Mouse (Mus musculus) megakaryocyte, embryonic 14.5 days (primary cell): ENCODE measurements around the gene Mxd3. TPM values are rescaled to one million over a fixed set of nuclear protein-coding genes. Genes with fewer than 3 reads are reported as not detected.

Experiments
- H3K27me3 ChIP-seq: replicated peaks from 2 replicates; pipeline ENCODE3; 2012; ENCODE audit warnings: inconsistent platforms
- H3K36me3 ChIP-seq: replicated peaks from 2 replicates; pipeline ENCODE3; 2012; ENCODE audit warnings: low read length, inconsistent platforms, mixed read lengths
- H3K4me1 ChIP-seq: 2 replicates; pipeline ENCODE4 v1.6.1; 2012; ENCODE audit warnings: inconsistent platforms
- H3K4me3 ChIP-seq: replicated peaks from 2 replicates; pipeline ENCODE3; 2012; ENCODE audit warnings: moderate library complexity, mild to moderate bottlenecking, inconsistent platforms
- H3K9me3 ChIP-seq: 2 replicates; pipeline ENCODE4 v1.6.1; 2012; ENCODE audit warnings: inconsistent platforms
- FLI1 ChIP-seq: IDR thresholded peaks from 2 replicates; pipeline ENCODE4 v1.6.1; 2012; ENCODE audit warnings: low read length, inconsistent platforms, mixed read lengths
- GATA1 ChIP-seq: IDR thresholded peaks from 3 replicates; pipeline ENCODE4 v1.6.1; 2012; ENCODE audit warnings: mixed read lengths, low read length, inconsistent platforms, borderline replicate concordance
- polyA plus RNA-seq: library from polyadenylated mRNA; stranded (reverse); fragments of >175 nt; gene quantifications from 2 replicates; pipeline ENCODE4 v1.2.3, GENCODE M21; 2012; ENCODE audit warnings: low replicate concordance; ENCODE audit not compliant: insufficient read depth

Mxd3 gene
- polyA plus RNA-seq, 1 experiment = 5.7 TPM

DNA sequence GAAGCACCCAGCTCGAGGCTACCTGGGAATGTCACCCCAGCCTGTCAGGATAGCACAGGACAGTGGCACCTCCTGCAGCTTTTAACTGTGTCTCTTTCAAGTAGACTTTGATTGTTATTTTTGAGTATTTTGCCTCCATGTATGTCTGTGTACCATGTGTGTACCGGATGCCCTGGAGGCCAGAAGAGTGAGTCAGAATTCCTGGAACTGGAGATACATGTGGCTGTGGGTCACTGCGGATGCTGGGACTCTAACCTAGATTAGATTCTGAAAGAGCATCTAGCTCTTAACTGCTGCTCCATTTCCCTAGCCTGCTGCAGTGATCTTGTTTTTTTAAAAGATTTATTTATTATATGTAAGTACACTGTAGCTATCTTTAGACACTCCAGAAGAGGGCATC, 2.7 kb upstream of the Mxd3 start:
- no peak overlapping the region for H3K4me3 ChIP-seq
- peaks cover 62% of the 10 kb centered on the region for H3K4me1 ChIP-seq
- H3K9me3 ChIP-seq = no peaks in the 10 kb centered on the region
- TF ChIP-seq GATA1 (no peak), FLI1 (no peak)
- peaks cover 19% of the 10 kb centered on the region for H3K27me3 ChIP-seq
- H3K36me3 ChIP-seq = no peaks in the 10 kb centered on the region

DNA sequence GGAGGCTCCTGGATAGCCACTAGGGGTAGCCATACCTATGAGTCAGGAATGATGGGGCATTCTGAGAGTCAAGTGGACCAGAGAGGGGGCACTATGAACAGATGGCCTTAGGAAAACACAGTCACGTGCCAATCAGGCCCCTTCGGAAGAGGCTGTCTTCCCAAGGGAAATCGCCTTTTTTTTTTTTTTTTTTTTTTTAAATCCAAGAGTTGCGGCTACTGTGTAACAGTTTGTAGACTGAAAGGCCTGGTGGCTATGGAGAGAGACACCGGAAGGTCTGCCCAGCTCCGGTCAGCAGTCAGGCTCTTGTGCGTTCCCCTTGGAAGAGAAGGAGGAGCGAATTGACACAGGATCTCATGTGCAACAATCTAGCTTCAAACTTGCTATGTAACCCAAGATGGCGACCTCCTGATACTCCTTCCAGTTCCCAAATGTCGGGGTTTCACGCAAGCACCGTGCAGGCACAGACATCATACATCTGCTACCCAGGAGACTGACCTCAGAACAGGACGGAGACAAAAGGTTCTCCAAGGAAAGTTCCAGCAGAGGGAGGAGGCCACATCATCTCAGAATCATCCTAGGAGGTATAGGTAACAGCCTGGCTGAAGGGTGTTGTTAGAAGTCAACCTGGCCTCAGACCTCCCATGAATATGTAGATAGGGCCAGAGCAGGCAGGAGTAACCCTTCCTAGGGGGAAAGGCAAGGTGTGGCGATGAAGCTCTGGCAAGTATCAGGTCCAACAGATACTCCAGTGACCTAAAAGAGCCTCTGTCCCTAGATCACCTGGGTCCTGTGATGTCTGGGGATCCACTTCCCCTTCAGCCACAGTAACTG, 1.2 kb upstream of the Mxd3 start:
- TF ChIP-seq GATA1 (no peak), FLI1 (no peak)
- peaks cover 13% of the 10 kb centered on the region for H3K27me3 ChIP-seq
- H3K4me1 ChIP-seq = peaks cover 68% of the 10 kb centered on the region
- peaks cover 8% of the 10 kb centered on the region for H3K36me3 ChIP-seq
- no peaks in the 10 kb centered on the region for H3K9me3 ChIP-seq
- H3K4me3 ChIP-seq = peak overlapping the region; percentile 94

DNA sequence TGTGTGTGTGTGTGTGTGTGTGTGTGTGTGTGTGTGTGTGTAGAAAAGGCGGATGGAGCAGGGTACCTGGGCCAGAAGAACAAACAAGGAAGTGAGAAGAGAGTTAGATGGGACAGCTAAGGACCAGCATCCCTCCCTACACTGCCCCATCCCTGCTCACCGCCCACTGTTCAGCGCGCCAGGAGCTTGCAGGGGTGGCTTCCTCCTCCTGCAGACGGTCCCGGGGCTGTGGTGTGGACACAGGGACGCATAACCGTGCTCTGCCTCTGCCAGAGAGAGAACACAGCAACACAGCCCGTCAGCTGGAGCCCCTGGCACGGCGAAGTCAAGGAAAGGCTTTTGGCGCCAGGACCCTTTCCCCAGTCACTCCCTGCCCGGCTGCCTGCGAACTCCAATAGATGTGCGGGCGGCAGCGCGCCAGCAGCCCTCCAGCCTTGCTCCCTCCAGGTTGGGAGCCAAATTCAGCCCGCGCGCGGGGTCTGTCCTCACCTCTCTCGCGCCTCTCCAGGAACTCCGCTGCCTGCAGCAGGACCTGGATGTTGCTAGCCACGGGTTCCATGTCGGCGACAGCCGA, 427 bp downstream of the Mxd3 start:
- peak overlapping the region; percentile 94 for H3K4me3 ChIP-seq
- H3K4me1 ChIP-seq = peaks cover 68% of the 10 kb centered on the region
- peaks cover 6% of the 10 kb centered on the region for H3K27me3 ChIP-seq
- TF ChIP-seq GATA1 (no peak), FLI1 (no peak)
- no peaks in the 10 kb centered on the region for H3K9me3 ChIP-seq
- H3K36me3 ChIP-seq = peaks cover 22% of the 10 kb centered on the region

- H3K9me3 ChIP-seq = no peaks in the 10 kb centered on the region
- H3K4me3 ChIP-seq = peak overlapping the region; percentile 94
- peaks cover 27% of the 10 kb centered on the region for H3K36me3 ChIP-seq
- peaks cover 74% of the 10 kb centered on the region for H3K4me1 ChIP-seq
- TF ChIP-seq FLI1 (no peak), GATA1 (no peak)
- peaks cover 3% of the 10 kb centered on the region for H3K27me3 ChIP-seq
These were observed 982 bp downstream of the Mxd3 start for GRCm38 (mm10) chr13:55328641-55329040.

DNA sequence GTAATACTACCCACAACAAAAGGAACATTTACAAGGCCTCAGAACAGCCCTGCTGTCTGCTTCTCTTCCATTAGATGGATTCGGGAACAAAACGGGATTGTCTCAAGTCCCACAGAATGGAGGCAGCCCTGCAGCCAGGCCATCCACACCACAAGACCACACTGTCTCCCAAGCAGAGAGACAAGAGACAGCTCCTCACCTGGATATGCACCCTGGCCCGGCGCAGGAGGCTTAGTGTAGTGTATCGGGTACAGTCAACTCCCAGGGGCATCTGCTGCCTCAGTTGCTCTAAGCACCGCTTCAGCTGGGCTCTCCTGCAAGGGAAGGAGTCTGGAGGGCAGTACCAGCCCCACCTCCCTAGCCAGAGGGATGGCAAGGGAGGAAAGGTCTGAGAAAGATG, 1.5 kb downstream of the Mxd3 start:
- Histone ChIP-seq H3K4me3 (peak overlapping the region; percentile 30), H3K4me1 (peaks cover 75% of the 10 kb centered on the region), H3K27me3 (no peaks in the 10 kb centered on the region), H3K9me3 (no peaks in the 10 kb centered on the region), H3K36me3 (peaks cover 32% of the 10 kb centered on the region)
- no peak for TF ChIP-seq FLI1
- TF ChIP-seq GATA1 = no peak

- Histone ChIP-seq H3K36me3 (peaks cover 36% of the 10 kb centered on the region), H3K9me3 (no peaks in the 10 kb centered on the region), H3K4me1 (peaks cover 76% of the 10 kb centered on the region), H3K27me3 (no peaks in the 10 kb centered on the region), H3K4me3 (peak overlapping the region; percentile 50)
- TF ChIP-seq GATA1 (no peak), FLI1 (no peak)
These were observed 2.0 kb downstream of the Mxd3 start for GRCm38 (mm10) chr13:55327633-55328032.

DNA sequence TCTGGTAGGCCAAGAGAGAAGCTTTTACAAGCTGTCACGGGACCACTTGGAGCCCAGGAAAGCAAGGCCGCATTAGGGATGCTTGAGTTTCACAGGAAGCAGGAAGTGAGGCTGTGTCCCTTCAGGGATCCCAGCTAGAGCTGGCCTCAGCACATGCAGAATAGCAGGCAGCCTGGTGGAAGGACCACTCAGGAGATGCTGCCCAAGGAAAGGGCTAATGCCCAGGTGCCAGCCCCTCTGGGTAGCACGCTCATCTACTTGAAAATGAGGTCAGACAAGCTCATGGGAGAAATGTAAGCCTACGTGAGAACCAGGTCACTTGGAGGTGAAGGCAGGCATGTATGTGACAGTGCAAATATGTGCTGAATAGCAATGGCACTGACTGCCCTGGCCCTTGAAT, 2.5 kb downstream of the Mxd3 start:
- TF ChIP-seq FLI1 (no peak), GATA1 (no peak)
- Histone ChIP-seq H3K4me3 (peak overlapping the region; percentile 44), H3K4me1 (peaks cover 75% of the 10 kb centered on the region)

GRCm38 (mm10) chr13:55325596-55325995, 4.0 kb downstream of the Mxd3 start:
- TF ChIP-seq GATA1 (no peak), FLI1 (no peak)
- Histone ChIP-seq H3K27me3 (no peaks in the 10 kb centered on the region), H3K36me3 (peaks cover 38% of the 10 kb centered on the region), H3K4me3 (no peak overlapping the region), H3K4me1 (peaks cover 69% of the 10 kb centered on the region), H3K9me3 (no peaks in the 10 kb centered on the region)

More for the DNA sequence above, 2.5 kb downstream of the Mxd3 start:
- Histone ChIP-seq H3K27me3 (no peaks in the 10 kb centered on the region), H3K9me3 (no peaks in the 10 kb centered on the region), H3K36me3 (peaks cover 36% of the 10 kb centered on the region)

- Histone ChIP-seq H3K27me3 (no peaks in the 10 kb centered on the region), H3K36me3 (peaks cover 72% of the 10 kb centered on the region), H3K4me3 (peak overlapping the region; percentile 96), H3K9me3 (no peaks in the 10 kb centered on the region), H3K4me1 (peaks cover 50% of the 10 kb centered on the region)
- TF ChIP-seq FLI1 = no peak
- TF ChIP-seq GATA1 = no peak
These were observed 7.3 kb downstream of the Mxd3 start for GRCm38 (mm10) chr13:55322130-55322825.

- Histone ChIP-seq H3K36me3 (peaks cover 76% of the 10 kb centered on the region), H3K4me1 (peaks cover 47% of the 10 kb centered on the region), H3K4me3 (peak within 1 kb of the TSS; percentile 96), H3K27me3 (no peaks in the 10 kb centered on the region), H3K9me3 (no peaks in the 10 kb centered on the region)
- TF ChIP-seq FLI1 = peak; percentile 90; the same call in 1 of the 2 replicates
- TF ChIP-seq GATA1 = no peak
These were observed 8.0 kb downstream of the Mxd3 start, which contains the start of gene Rab24 for GRCm38 (mm10) chr13:55321434-55322129. TSS of gene Rab24 (minus strand) at chr13:55321946.
